Mouse (Mus musculus) testis, postnatal 10 days (tissue): ENCODE results near the gene Pdzph1.
A peak's percentile ranks its signal among the peaks of the same experiment; 100 is the strongest.

ENCODE experiments used
- DNase-seq: peaks from one replicate; pipeline ENCODE4 v3.0.0; 2021; ENCODE audit warnings: low spot score

Gene Pdzph1

GRCm38 (mm10) chr17:58922821-58923220 is 68.4 kb downstream of the Pdzph1 start:
- DNase-seq, result no peak

DNA sequence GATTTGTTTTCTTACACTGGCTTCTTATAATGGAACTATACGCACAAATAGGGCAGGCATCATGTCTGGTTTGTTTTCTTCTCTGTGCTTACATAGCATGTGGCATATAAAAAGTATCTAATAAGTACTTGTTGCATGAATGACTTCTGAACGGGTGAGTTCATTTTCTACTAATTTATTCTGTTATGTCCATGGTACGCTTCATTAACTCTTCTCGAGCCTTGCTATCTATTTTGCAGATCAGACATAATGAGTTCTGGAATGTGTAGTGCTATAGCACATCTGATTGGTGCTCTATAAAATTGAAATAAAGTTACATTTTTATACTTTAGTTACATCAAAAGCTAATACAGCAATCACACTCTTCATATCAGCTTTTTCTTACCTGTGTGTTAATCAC is 71.2 kb downstream of the Pdzph1 start:
- no peak for DNase-seq

DNA sequence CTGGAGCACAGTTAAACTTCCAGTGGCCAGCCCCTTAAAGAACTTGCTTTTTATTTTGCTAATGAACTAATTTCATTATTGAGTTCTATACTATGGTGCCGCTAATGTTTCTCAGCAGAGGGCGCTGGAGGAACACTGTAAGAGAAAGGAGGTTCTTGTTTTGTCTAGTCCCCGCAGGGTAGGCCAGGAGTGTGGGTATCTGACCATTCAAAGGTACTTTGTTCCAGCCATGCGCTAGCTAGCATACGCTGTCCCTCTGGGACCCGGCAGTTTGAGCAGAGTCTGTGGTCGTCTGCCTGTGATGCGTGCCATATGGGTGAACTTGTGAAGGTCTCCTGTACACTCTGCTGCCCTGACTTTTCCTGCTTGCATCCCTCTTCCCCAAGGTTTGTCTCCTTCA is 72.1 kb downstream of the Pdzph1 start:
- peak; percentile 69 for DNase-seq

- DNase-seq, result no peak
Measured at GRCm38 (mm10) chr17:58918539-58918938, 72.6 kb downstream of the Pdzph1 start.

DNA sequence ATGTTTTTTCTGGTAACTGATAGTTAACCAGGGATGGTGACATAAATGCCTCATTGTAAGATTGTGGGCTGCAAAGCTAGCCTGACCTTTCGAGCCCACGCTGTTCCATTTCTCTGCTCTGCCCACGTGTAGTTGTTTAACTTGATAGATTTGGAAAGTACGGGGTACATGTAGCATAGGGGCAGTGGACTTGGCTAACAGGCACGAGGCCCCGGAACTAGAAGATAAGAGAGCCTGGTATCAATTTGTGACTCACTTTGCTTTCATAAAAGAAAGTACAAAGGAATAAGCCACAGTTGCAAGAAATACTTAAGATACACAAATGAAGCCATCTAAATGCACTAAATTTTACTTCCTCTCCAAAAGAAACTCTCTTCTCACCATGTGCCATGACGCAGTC is 79.6 kb downstream of the Pdzph1 start:
- DNase-seq, result no peak

DNA sequence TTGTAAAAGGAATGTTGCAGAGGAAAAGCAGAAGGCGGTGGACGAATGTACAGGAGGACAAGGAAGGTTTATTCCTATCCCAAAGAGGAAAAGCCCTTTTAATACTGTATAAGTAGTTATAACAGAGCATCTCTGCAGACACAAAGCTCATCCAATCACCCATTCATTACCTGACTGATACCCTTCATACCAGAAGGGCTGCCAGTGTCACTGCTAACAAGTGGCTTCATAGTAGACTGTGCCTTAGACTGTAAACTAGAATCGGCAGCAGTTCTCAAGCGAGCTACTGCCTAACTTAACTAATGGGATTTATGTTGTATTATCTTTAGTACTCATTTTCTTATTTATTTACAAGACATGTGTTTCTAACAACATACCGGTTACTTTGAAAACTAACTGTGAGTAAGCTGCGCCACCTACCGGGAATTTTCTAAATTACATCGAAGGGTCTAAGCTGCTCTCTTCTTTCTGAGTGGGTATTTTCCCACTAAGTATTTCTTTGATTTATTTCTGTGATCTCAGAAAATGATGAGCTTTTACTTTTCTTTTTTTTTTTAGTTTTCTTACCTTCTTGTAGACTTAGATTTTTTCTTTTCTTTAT is 82.0 kb downstream of the Pdzph1 start:
- peak; percentile 79 for DNase-seq

- no peak for DNase-seq
Measured at GRCm38 (mm10) chr17:58906001-58906400, 85.2 kb downstream of the Pdzph1 start.

- DNase-seq, result no peak
Measured at GRCm38 (mm10) chr17:58891488-58892210, 99.5 kb downstream of the Pdzph1 start.

DNA sequence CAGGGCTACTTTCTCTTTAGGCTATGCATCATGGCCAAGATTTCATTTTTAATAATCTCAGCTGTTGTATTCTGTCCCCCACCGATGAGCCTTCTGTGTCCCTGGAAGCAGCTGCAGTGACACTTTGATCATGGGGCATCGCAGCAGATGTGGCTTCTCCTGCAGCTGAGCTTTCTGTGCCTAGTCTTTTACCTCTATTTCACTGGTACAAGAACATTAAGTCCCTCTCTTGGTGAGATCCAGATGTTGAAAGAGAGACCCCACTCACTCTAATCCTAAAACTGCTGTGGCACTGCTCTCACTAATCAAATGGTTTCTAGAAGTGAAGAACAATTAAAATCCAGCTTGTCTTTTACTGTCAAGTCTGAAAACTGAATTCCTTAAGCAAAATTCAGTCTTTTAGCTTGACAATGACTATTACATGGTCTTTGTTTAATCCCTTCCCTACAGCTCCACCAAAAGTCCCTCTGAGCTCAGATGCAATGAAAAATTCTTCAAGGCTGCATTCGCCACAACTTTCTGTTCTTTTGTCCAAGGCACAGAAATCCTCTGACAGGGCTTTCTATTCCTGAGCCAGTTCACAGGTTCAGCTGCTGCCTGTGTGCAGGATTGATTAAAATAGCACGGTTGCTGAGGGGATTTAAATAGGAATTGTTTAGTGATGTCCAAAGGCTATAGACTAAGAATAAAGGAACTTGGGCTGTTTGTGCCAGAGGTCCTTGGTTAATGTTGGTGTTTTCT is 101.1 kb downstream of the Pdzph1 start:
- no peak for DNase-seq

- DNase-seq, result no peak
Measured at GRCm38 (mm10) chr17:58884393-58884792, 106.8 kb downstream of the Pdzph1 start.

- DNase-seq, result no peak
Measured at GRCm38 (mm10) chr17:58873356-58873755, 117.8 kb downstream of the Pdzph1 start.

DNA sequence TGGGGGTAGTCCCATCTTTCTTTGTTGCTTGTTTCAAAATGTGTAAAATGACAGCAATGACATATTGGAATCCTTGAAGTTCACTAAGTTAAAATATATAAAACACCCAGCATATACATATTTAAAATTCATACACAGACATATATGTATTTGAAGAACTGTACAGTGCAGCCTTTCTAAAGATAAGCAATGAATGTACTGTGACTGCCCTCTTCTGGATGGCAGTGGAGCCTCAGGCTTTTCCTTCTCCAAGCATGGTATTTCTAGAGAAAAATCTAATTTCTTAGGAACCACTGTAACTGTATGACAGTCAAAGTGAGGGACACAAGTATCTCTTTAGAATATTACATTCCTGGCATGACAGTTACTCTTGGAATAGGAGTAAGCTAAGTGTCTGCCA is 120.4 kb downstream of the Pdzph1 start:
- DNase-seq, result no peak
